In genomic region chr8:44867202-44867601, GRCm38 (mm10) we compare ENCODE assay signal across 27 mouse cellular contexts.
DNase-seq lines count a peak whose midpoint lies in the region; ATAC-seq and TF ChIP-seq lines count a peak whose summit lies in the region.
"Had no signal": no experiment of that assay in that cellular context is flagged by ENCODE, and none has a peak within 500 bp of the region (broad histone marks: within the 10 kb centered on the region; RNA-seq: fewer than 3 reads in every experiment).

No protein-coding gene starts in this region.

- no peaks in the 10 kb centered on the region for H3K9me3 ChIP-seq in intestine, embryonic 14.5 days (ENCODE audit: control insufficient read depth, low read length)
- no peaks in the 10 kb centered on the region for H3K9me3 ChIP-seq in intestine, postnatal 0 days (ENCODE audit: control insufficient read depth)
- no peaks in the 10 kb centered on the region for H3K9me3 ChIP-seq in lung, embryonic 16.5 days (ENCODE audit: control insufficient read depth, low read length)
- no peaks in the 10 kb centered on the region for H3K9me3 ChIP-seq in stomach, embryonic 14.5 days (ENCODE audit: control insufficient read depth, low read depth, low read length)
- H3K9me3 ChIP-seq: forebrain, embryonic 15.5 days; liver, embryonic 12.5 days; midbrain, embryonic 12.5 days; neural tube, embryonic 13.5 days had no signal

- H3K4me2 ChIP-seq in intestine, embryonic 14.5 days (ENCODE audit: low read length), result peak overlapping the region; percentile 34
- no peak overlapping the region for H3K4me2 ChIP-seq in intestine, postnatal 0 days (replicated peaks; ENCODE audit: low read depth)
- H3K4me2 ChIP-seq in lung, embryonic 16.5 days (ENCODE audit: low read depth, low read length), result 0 out of 2 replicates have a peak overlapping the region, but pooled peaks have one; percentile 16
- H3K4me2 ChIP-seq in stomach, embryonic 14.5 days (replicated peaks; ENCODE audit: low read depth, low read length), result peak overlapping the region; percentile 2; the same call in 1 of the 2 replicates
- H3K4me2 ChIP-seq: forebrain, embryonic 15.5 days; liver, embryonic 12.5 days; midbrain, embryonic 12.5 days; neural tube, embryonic 13.5 days had no signal

- 28% methylated on average over 6 of the region's 6 CpGs for WGBS in intestine, embryonic 14.5 days
- WGBS in intestine, postnatal 0 days, result 39% methylated on average over 6 of the region's 6 CpGs
- 32% methylated on average over 6 of the region's 6 CpGs for WGBS in lung, embryonic 16.5 days
- 21% methylated on average over 6 of the region's 6 CpGs for WGBS in stomach, embryonic 14.5 days

- ATAC-seq in intestine, embryonic 14.5 days (replicated peaks; ENCODE audit: low FRiP score, low TSS enrichment, low read depth), result no peak
- ATAC-seq in intestine, postnatal 0 days, result no peak
- ATAC-seq in lung, embryonic 16.5 days (ENCODE audit: low read depth), result no peak
- peak; percentile 61; the same call in 1 of the 2 replicates for ATAC-seq in stomach, embryonic 14.5 days (ENCODE audit: insufficient number of reproducible peaks, insufficient read depth, low FRiP score, low read depth)
- no peak for ATAC-seq in erythroid progenitor cell, adult 5-6 weeks (replicated peaks; ENCODE audit: low FRiP score, poor library complexity, severe bottlenecking)
- ATAC-seq: CD4-positive, CD25-positive, alpha-beta regulatory T cell, adult 4 months; forebrain, embryonic 15.5 days; hindbrain, embryonic 16.5 days; liver, embryonic 12.5 days; liver, postnatal 0 days had no signal

- H3K27ac ChIP-seq in intestine, embryonic 14.5 days (ENCODE audit: low read depth), result peak overlapping the region; percentile 55
- no peak overlapping the region for H3K27ac ChIP-seq in intestine, postnatal 0 days (ENCODE audit: low read depth, low read length)
- H3K27ac ChIP-seq in lung, embryonic 16.5 days (ENCODE audit: low read length), result no peak overlapping the region
- peak overlapping the region; percentile 35; the same call in 1 of the 2 replicates for H3K27ac ChIP-seq in stomach, embryonic 14.5 days (ENCODE audit: low read length)
- H3K27ac ChIP-seq: forebrain, embryonic 15.5 days; gastrocnemius, adult 2 months; heart, adult 2 months; layer of hippocampus, adult 2 months; left cerebral cortex, adult 2 months; liver, embryonic 12.5 days; midbrain, embryonic 12.5 days; neural tube, embryonic 13.5 days had no signal

- peaks cover 30% of the 10 kb centered on the region for H3K4me1 ChIP-seq in intestine, embryonic 14.5 days (replicated peaks; ENCODE audit: control insufficient read depth, insufficient read depth, low read length)
- H3K4me1 ChIP-seq in intestine, postnatal 0 days (replicated peaks; ENCODE audit: control insufficient read depth, insufficient read depth, low read length), result no peaks in the 10 kb centered on the region
- no peaks in the 10 kb centered on the region for H3K4me1 ChIP-seq in lung, embryonic 16.5 days (replicated peaks; ENCODE audit: control insufficient read depth, insufficient read depth, low read length)
- 0 out of 2 replicates have a peak, but pooled peaks cover 5% of the 10 kb centered on the region for H3K4me1 ChIP-seq in stomach, embryonic 14.5 days (ENCODE audit: control insufficient read depth, insufficient read depth, low read length)
- H3K4me1 ChIP-seq: forebrain, embryonic 15.5 days; liver, embryonic 12.5 days; megakaryocyte, embryonic 14.5 days; midbrain, embryonic 12.5 days; neural tube, embryonic 13.5 days had no signal

- DNase-seq in intestine, embryonic 14.5 days (ENCODE audit: low spot score), result no peak
- no peak for DNase-seq in lung, postnatal 36 days
- no peak for DNase-seq in frontal cortex, postnatal 25 days (ENCODE audit: low spot score in 2 of 2)
- DNase-seq: cerebellum, adult 8-10 months; cerebellum, postnatal 25 days; gastrocnemius, adult 2 months; gastrocnemius, postnatal 36 days; heart, adult 2 months; heart, postnatal 14 days; kidney, adult 11 months; liver, postnatal 0 days; lung, postnatal 4 days; right cerebral cortex, postnatal 4 days; thymus, postnatal 14 days had no signal

- H3K4me3 ChIP-seq in intestine, embryonic 14.5 days (ENCODE audit: low read depth, low read length), result no peak overlapping the region
- H3K4me3 ChIP-seq in intestine, postnatal 0 days (ENCODE audit: low read depth, low read length), result no peak overlapping the region
- no peak overlapping the region for H3K4me3 ChIP-seq in lung, embryonic 16.5 days (ENCODE audit: low read length)
- H3K4me3 ChIP-seq in stomach, embryonic 14.5 days (ENCODE audit: low read depth, low read length), result no peak overlapping the region
- H3K4me3 ChIP-seq: forebrain, embryonic 15.5 days; gastrocnemius, adult 2 months; heart, adult 2 months; layer of hippocampus, adult 2 months; left cerebral cortex, adult 2 months; liver, embryonic 12.5 days; megakaryocyte, embryonic 14.5 days; midbrain, embryonic 12.5 days; neural tube, embryonic 13.5 days had no signal

- H3K27me3 ChIP-seq in intestine, embryonic 14.5 days (replicated peaks; ENCODE audit: control insufficient read depth, insufficient read depth, low read length), result no peaks in the 10 kb centered on the region
- no peaks in the 10 kb centered on the region for H3K27me3 ChIP-seq in intestine, postnatal 0 days (replicated peaks; ENCODE audit: control insufficient read depth, insufficient read depth, low read length)
- no peaks in the 10 kb centered on the region for H3K27me3 ChIP-seq in lung, embryonic 16.5 days (ENCODE audit: control insufficient read depth, insufficient read depth, low read depth, low read length)
- H3K27me3 ChIP-seq in stomach, embryonic 14.5 days (ENCODE audit: control insufficient read depth, insufficient read depth, low read length), result no peaks in the 10 kb centered on the region
- H3K27me3 ChIP-seq: forebrain, embryonic 15.5 days; liver, embryonic 12.5 days; megakaryocyte, embryonic 14.5 days; midbrain, embryonic 12.5 days; neural tube, embryonic 13.5 days had no signal

- no peaks in the 10 kb centered on the region for H3K36me3 ChIP-seq in intestine, embryonic 14.5 days (ENCODE audit: control insufficient read depth, insufficient read depth, low read length)
- no peaks in the 10 kb centered on the region for H3K36me3 ChIP-seq in intestine, postnatal 0 days (ENCODE audit: control insufficient read depth, insufficient read depth)
- no peaks in the 10 kb centered on the region for H3K36me3 ChIP-seq in lung, embryonic 16.5 days (ENCODE audit: control insufficient read depth, insufficient read depth, low read length)
- no peaks in the 10 kb centered on the region for H3K36me3 ChIP-seq in stomach, embryonic 14.5 days (ENCODE audit: control insufficient read depth, insufficient read depth, low read length)
- H3K36me3 ChIP-seq: forebrain, embryonic 15.5 days; liver, embryonic 12.5 days; midbrain, embryonic 12.5 days; neural tube, embryonic 13.5 days had no signal

- TF ChIP-seq CTCF in intestine, postnatal 0 days (IDR thresholded peaks at IDR 0.05; ENCODE audit: low read depth), result no peak

- no peak overlapping the region for H3K9ac ChIP-seq in intestine, embryonic 14.5 days (ENCODE audit: low read length)
- no peak overlapping the region for H3K9ac ChIP-seq in intestine, postnatal 0 days (ENCODE audit: low read depth, low read length)
- no peak overlapping the region for H3K9ac ChIP-seq in lung, embryonic 16.5 days (ENCODE audit: low read length)
- no peak overlapping the region for H3K9ac ChIP-seq in stomach, embryonic 14.5 days (replicated peaks; ENCODE audit: low read depth, low read length)
- H3K9ac ChIP-seq: forebrain, embryonic 15.5 days; liver, embryonic 12.5 days; liver, postnatal 0 days; midbrain, embryonic 12.5 days; neural tube, embryonic 13.5 days had no signal

Comparison
In these comparisons a context has a peak if more than half of its experiments do, and no peak if none do; other contexts are left out.
1. H3K27ac ChIP-seq: peak in intestine, embryonic 14.5 days (single experiment) and stomach, embryonic 14.5 days (single experiment); none in intestine, postnatal 0 days (single experiment) and lung, embryonic 16.5 days (single experiment).